Mouse (Mus musculus) spleen, adult 2 months (tissue): Measurements from ENCODE around the gene Stat5a. TPM values are rescaled to one million over a fixed set of nuclear protein-coding genes. Genes with fewer than 3 reads are reported as not detected.

ENCODE experiments used
- DNase-seq, 2 experiments: peaks; one replicate each; pipeline versions ENCODE4 v3.0.0 to v3.0.0-alpha.2; 2012 to 2021; ENCODE audit warnings: low spot score in 2 of 2, low read depth in 1 of 2
- H3K27ac ChIP-seq: fragments of 200-500 bp; 2 replicates; pipeline ENCODE4 v1.5.1; 2012; ENCODE audit warnings: low read length, inconsistent platforms; ENCODE audit not compliant: insufficient read depth
- H3K27me3 ChIP-seq: fragments of 200-500 bp; 2 replicates; pipeline ENCODE4 v1.6.1; 2012; ENCODE audit warnings: mild to moderate bottlenecking, moderate library complexity, low read length, inconsistent platforms; ENCODE audit not compliant: control insufficient read depth, insufficient read depth
- H3K36me3 ChIP-seq: fragments of 200-500 bp; 2 replicates; pipeline ENCODE4 v1.6.1; 2012; ENCODE audit warnings: mild to moderate bottlenecking, low read length, inconsistent platforms; ENCODE audit not compliant: control insufficient read depth, insufficient read depth
- H3K4me1 ChIP-seq: fragments of 200-500 bp; 2 replicates; pipeline ENCODE4 v1.6.1; 2011; ENCODE audit warnings: inconsistent platforms; ENCODE audit not compliant: control insufficient read depth, insufficient read depth, insufficient read length
- H3K4me3 ChIP-seq: fragments of 200-500 bp; 2 replicates; pipeline ENCODE4 v1.5.1; 2011; ENCODE audit warnings: mild to moderate bottlenecking, inconsistent platforms; ENCODE audit not compliant: insufficient read depth, insufficient read length; ENCODE audit errors: extremely low read depth
- CTCF ChIP-seq: fragments of 200-500 bp; IDR thresholded peaks from 2 replicates; pipeline ENCODE4 v1.5.1; 2011; ENCODE audit warnings: mild to moderate bottlenecking, inconsistent platforms; ENCODE audit not compliant: insufficient read depth, insufficient read length, insufficient replicate concordance; ENCODE audit errors: extremely low read depth
- POLR2A ChIP-seq: fragments of 200-500 bp; IDR thresholded peaks from 2 replicates; pipeline ENCODE4 v1.6.1; 2011; ENCODE audit warnings: low read depth, low read length, inconsistent platforms
- WGBS: fragments of 180-500 bp; shearing (Covaris S2); methylation state at CpG from one replicate; pipeline ENCODE4 v1.1.7; 2018; 5-methylcytosine and 5-hydroxymethylcytosine counted together
- polyA plus RNA-seq: library from polyadenylated mRNA; depleted of rRNA; stranded (reverse); fragments of >200 nt; gene quantifications from 2 replicates; pipeline ENCODE4 v1.2.3, GENCODE M21; 2012

Gene Stat5a
- polyA plus RNA-seq, 1 experiment = 24.7 TPM

- Histone ChIP-seq H3K4me3 (no peak overlapping the region), H3K27me3 (no peaks in the 10 kb centered on the region), H3K4me1 (peaks cover 9% of the 10 kb centered on the region; the same call in 1 of the 2 replicates), H3K36me3 (peaks cover 3% of the 10 kb centered on the region), H3K27ac (0 out of 2 replicates have a peak overlapping the region, but pooled peaks have one; percentile 0)
- TF ChIP-seq POLR2A = no peak
- whole genome bisulfite sequencing = 39% methylated on average over 6 of the region's 6 CpGs
- no peak for DNase-seq
Measured at GRCm38 (mm10) chr11:100845793-100846192, 13.4 kb upstream of the Stat5a start.

GRCm38 (mm10) chr11:100847572-100847971, 11.6 kb upstream of the Stat5a start:
- no peak for DNase-seq
- TF ChIP-seq CTCF = no peak
- TF ChIP-seq POLR2A = no peak
- Histone ChIP-seq H3K4me1 (peaks cover 5% of the 10 kb centered on the region; the same call in 1 of the 2 replicates), H3K36me3 (no peaks in the 10 kb centered on the region), H3K27me3 (no peaks in the 10 kb centered on the region), H3K27ac (no peak overlapping the region), H3K4me3 (no peak overlapping the region)
- 76% methylated on average over 4 of the region's 4 CpGs for WGBS

GRCm38 (mm10) chr11:100848080-100848479, 11.1 kb upstream of the Stat5a start:
- DNase-seq = no peak
- Histone ChIP-seq H3K4me3 (no peak overlapping the region), H3K4me1 (peaks cover 4% of the 10 kb centered on the region; the same call in 1 of the 2 replicates), H3K27me3 (no peaks in the 10 kb centered on the region), H3K36me3 (no peaks in the 10 kb centered on the region), H3K27ac (no peak overlapping the region; the same call in 1 of the 2 replicates)
- WGBS = 29% methylated on average over 4 of the region's 4 CpGs
- no peak for TF ChIP-seq POLR2A
- TF ChIP-seq CTCF = no peak

- DNase-seq = no peak
- no peak overlapping the region for H3K27ac ChIP-seq
- no peaks in the 10 kb centered on the region for H3K36me3 ChIP-seq
- no peak for TF ChIP-seq CTCF
- TF ChIP-seq POLR2A = no peak
- WGBS = 51% methylated on average over 6 of the region's 6 CpGs
- H3K4me1 ChIP-seq = no peaks in the 10 kb centered on the region; the same call in 1 of the 2 replicates
- H3K27me3 ChIP-seq = no peaks in the 10 kb centered on the region
- peak overlapping the region; percentile 89; the same call in 1 of the 2 replicates for H3K4me3 ChIP-seq
Measured at GRCm38 (mm10) chr11:100848789-100849379, 10.3 kb upstream of the Stat5a start.

- Histone ChIP-seq H3K27ac (peak overlapping the region; percentile 84), H3K36me3 (no peaks in the 10 kb centered on the region), H3K27me3 (no peaks in the 10 kb centered on the region), H3K4me3 (peak overlapping the region; percentile 89), H3K4me1 (no peaks in the 10 kb centered on the region; the same call in 1 of the 2 replicates)
- WGBS = 6% methylated on average over 13 of the region's 13 CpGs
- TF ChIP-seq CTCF (no peak), POLR2A (no peak)
- DNase-seq = no peak
Measured at GRCm38 (mm10) chr11:100849456-100850037, 9.6 kb upstream of the Stat5a start.

GRCm38 (mm10) chr11:100850038-100850777, 8.9 kb upstream of the Stat5a start, which contains the start of gene Stat5b:
Gene Stat5b (minus strand): TSS chr11:100850724.
- peak; percentile 54 to 83 for DNase-seq
- no peaks in the 10 kb centered on the region for H3K36me3 ChIP-seq
- TF ChIP-seq CTCF = no peak
- TF ChIP-seq POLR2A = peak; percentile 48; the same call in 1 of the 2 replicates
- no peaks in the 10 kb centered on the region; the same call in 1 of the 2 replicates for H3K4me1 ChIP-seq
- no peaks in the 10 kb centered on the region for H3K27me3 ChIP-seq
- peak within 1 kb of the TSS; percentile 84 for H3K27ac ChIP-seq
- peak within 1 kb of the TSS; percentile 89 for H3K4me3 ChIP-seq
- 1% methylated on average over 98 of the region's 104 CpGs for WGBS

- no peaks in the 10 kb centered on the region for H3K36me3 ChIP-seq
- 5% methylated on average over 33 of the region's 33 CpGs for WGBS
- DNase-seq = peak in 1 of 2 experiments; percentile 31
- peak overlapping the region; percentile 89 for H3K4me3 ChIP-seq
- H3K27me3 ChIP-seq = no peaks in the 10 kb centered on the region
- no peaks in the 10 kb centered on the region; the same call in 1 of the 2 replicates for H3K4me1 ChIP-seq
- H3K27ac ChIP-seq = peak overlapping the region; percentile 84
- TF ChIP-seq POLR2A (no peak), CTCF (no peak)
Measured at GRCm38 (mm10) chr11:100850778-100851528, 8.2 kb upstream of the Stat5a start.
